Mouse (Mus musculus): ENCODE measurements around the gene Znhit3.

DNA sequence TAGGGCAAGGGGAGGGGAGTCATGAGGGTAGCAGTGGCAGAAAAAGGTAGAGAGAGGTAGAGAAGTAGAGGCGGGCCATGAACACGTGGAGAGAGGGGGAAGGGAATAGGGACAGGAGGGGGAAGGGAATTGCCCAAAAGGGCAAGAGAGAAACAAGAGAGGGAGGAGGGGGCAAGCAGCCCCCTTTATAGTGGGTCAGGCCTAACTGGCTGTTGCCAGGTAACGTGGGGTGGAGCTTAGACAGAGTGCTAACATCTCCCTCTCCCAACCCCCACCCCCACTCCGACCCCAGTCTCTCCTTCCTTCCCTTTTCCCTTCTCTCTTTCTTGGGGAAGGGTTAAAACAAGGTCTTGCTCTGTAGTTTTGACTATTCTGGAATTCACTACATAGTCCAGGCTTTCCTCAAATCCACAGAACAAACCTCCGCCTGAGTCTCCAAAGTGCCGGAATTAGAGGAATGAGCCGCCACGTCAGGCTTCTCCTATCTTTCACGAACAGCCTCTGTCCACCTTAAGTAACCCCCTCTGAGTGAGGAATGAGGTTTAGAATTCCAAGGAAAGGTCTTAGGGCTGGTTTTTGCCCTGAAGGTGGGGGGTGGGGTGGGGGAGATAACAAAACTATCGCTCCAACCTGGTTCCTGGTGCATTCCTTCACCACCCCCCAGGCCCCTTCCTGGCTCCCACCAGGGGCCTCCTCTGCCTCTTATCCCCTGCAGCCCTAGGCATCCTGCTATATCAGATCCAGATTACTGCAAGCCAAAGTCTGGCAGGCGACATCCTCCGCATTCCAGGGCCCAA is 28.7 kb upstream of the Znhit3 start:
- TF ChIP-seq CTCF (IDR thresholded peaks at IDR 0.05; ENCODE audit: low read depth) (no peak), EP300 (optimal IDR thresholded peaks at IDR 0.05) (no peak)
